In genomic region chr17:45073779-45074178, GRCm38 (mm10) we compare ENCODE assay signal across 14 mouse cellular contexts.
DNase-seq lines count a peak whose midpoint lies in the region; ATAC-seq and TF ChIP-seq lines count a peak whose summit lies in the region.
"Had no signal": no experiment of that assay in that cellular context is flagged by ENCODE, and none has a peak within 500 bp of the region (broad histone marks: within the 10 kb centered on the region; RNA-seq: fewer than 3 reads in every experiment).

No protein-coding gene starts in this region.

- no peak overlapping the region for H3K9ac ChIP-seq in heart, adult 2 months (ENCODE audit: low read depth, low read length)
- no peak overlapping the region for H3K9ac ChIP-seq in heart, embryonic 11.5 days (ENCODE audit: low read depth, low read length)
- no peak overlapping the region for H3K9ac ChIP-seq in lung, embryonic 14.5 days

- H3K27ac ChIP-seq in heart, adult 2 months: no peak overlapping the region
- H3K27ac ChIP-seq in heart, embryonic 11.5 days (ENCODE audit: low read depth, low read length): no peak overlapping the region
- no peak overlapping the region for H3K27ac ChIP-seq in lung, embryonic 14.5 days (ENCODE audit: low read depth)
- no peak overlapping the region for H3K27ac ChIP-seq in bone marrow, adult 2 months (ENCODE audit: control insufficient read depth, insufficient read depth, low read depth, low read length, poor library complexity)

- TF ChIP-seq POLR2A in heart, adult 2 months (IDR thresholded peaks at IDR 0.05; ENCODE audit: insufficient read depth, low read depth, low read length): no peak
- no peak for TF ChIP-seq POLR2A in bone marrow, adult 2 months (IDR thresholded peaks at IDR 0.05; ENCODE audit: borderline replicate concordance, control insufficient read depth, low read depth, low read length)

- no peak for DNase-seq in heart, adult 2 months
- no peak for DNase-seq in lung, embryonic 14.5 days
- no peak for DNase-seq in lung, postnatal 4 days
- peak; percentile 57 for DNase-seq in thymus, postnatal 4 days
- no peak for DNase-seq in right cerebral cortex, adult 2 months (ENCODE audit: low spot score in 2 of 2)
- DNase-seq: adrenal gland, postnatal 25 days; heart, postnatal 14 days; lung, adult 18-20 months; right cerebral cortex, postnatal 4 days had no signal

- H3K36me3 ChIP-seq in heart, adult 2 months (ENCODE audit: control insufficient read depth, insufficient read depth, low read length): no peaks in the 10 kb centered on the region
- H3K36me3 ChIP-seq in heart, embryonic 11.5 days (ENCODE audit: control insufficient read depth, insufficient read depth, low read length): no peaks in the 10 kb centered on the region
- H3K36me3 ChIP-seq in lung, embryonic 14.5 days (ENCODE audit: insufficient read depth): no peaks in the 10 kb centered on the region

- TF ChIP-seq EP300 in heart, adult 2 months (IDR thresholded peaks at IDR 0.05; ENCODE audit: insufficient read depth, low read depth, low read length): no peak

- H3K27me3 ChIP-seq in heart, adult 2 months (ENCODE audit: control insufficient read depth, insufficient read depth, low read length): no peaks in the 10 kb centered on the region
- H3K27me3 ChIP-seq in heart, embryonic 11.5 days (ENCODE audit: control insufficient read depth, insufficient read depth, low read length): no peaks in the 10 kb centered on the region
- no peaks in the 10 kb centered on the region for H3K27me3 ChIP-seq in lung, embryonic 14.5 days (ENCODE audit: insufficient read depth, low read length)

- no peaks in the 10 kb centered on the region for H3K9me3 ChIP-seq in heart, embryonic 11.5 days (replicated peaks; ENCODE audit: control insufficient read depth, low read length)
- no peaks in the 10 kb centered on the region for H3K9me3 ChIP-seq in lung, embryonic 14.5 days (ENCODE audit: low read depth, low read length)

- no peaks in the 10 kb centered on the region for H3K4me1 ChIP-seq in heart, adult 2 months (ENCODE audit: control insufficient read depth, insufficient read depth, low read length)
- H3K4me1 ChIP-seq in heart, embryonic 11.5 days (ENCODE audit: control insufficient read depth, insufficient read depth, low read length): no peaks in the 10 kb centered on the region
- 0 out of 2 replicates have a peak, but pooled peaks cover 4% of the 10 kb centered on the region for H3K4me1 ChIP-seq in lung, embryonic 14.5 days (ENCODE audit: insufficient read depth)
- no peaks in the 10 kb centered on the region for H3K4me1 ChIP-seq in bone marrow, adult 2 months (ENCODE audit: control insufficient read depth, insufficient read depth, low read length)

- no peak for ATAC-seq in heart, embryonic 11.5 days (replicated peaks; ENCODE audit: insufficient number of reproducible peaks, low FRiP score, low TSS enrichment)
- ATAC-seq in lung, embryonic 14.5 days (ENCODE audit: insufficient read depth): no peak
- ATAC-seq: inflammation-experienced regulatory T-cells, adult 6 months had no signal

- 92% methylated on average over 3 of the region's 3 CpGs for WGBS in heart, adult 2 months
- 89% methylated on average over 3 of the region's 3 CpGs for WGBS in heart, embryonic 11.5 days (ENCODE audit: insufficient replicate concordance)
- 90% methylated on average over 3 of the region's 3 CpGs for WGBS in lung, embryonic 14.5 days
- WGBS in bone marrow, adult 2 months: 87% methylated on average over 3 of the region's 3 CpGs

- no peak overlapping the region for H3K4me3 ChIP-seq in heart, adult 2 months
- H3K4me3 ChIP-seq in heart, embryonic 11.5 days (ENCODE audit: low read depth, low read length): no peak overlapping the region
- no peak overlapping the region for H3K4me3 ChIP-seq in lung, embryonic 14.5 days (ENCODE audit: low read depth, low read length)
- no peak overlapping the region for H3K4me3 ChIP-seq in bone marrow, adult 2 months (replicated peaks; ENCODE audit: control insufficient read depth, low read depth, low read length)
- H3K4me3 ChIP-seq: erythroblast, embryonic 14.5 days; myocyte had no signal

- no peaks in the 10 kb centered on the region for H3K79me2 ChIP-seq in heart, adult 2 months (replicated peaks; ENCODE audit: control insufficient read depth, insufficient read depth, low read length)

- no peak overlapping the region for H3K4me2 ChIP-seq in heart, embryonic 11.5 days
- H3K4me2 ChIP-seq in lung, embryonic 14.5 days: no peak overlapping the region

- TF ChIP-seq CTCF in heart, adult 2 months (IDR thresholded peaks at IDR 0.05): peak; percentile 25
- TF ChIP-seq CTCF in lung, embryonic 14.5 days (IDR thresholded peaks at IDR 0.05; ENCODE audit: low read depth): peak; percentile 40
- peak; percentile 28 for TF ChIP-seq CTCF in bone marrow, adult 2 months (IDR thresholded peaks at IDR 0.05; ENCODE audit: control insufficient read depth, insufficient read depth, low read length)

- intact Hi-C loops in heart, adult 2 months (cut with DNase I): no loop called here
